In genomic region chr1:177443724-177444482, GRCm38 (mm10) we compare ENCODE assay signal across 8 mouse cellular contexts. TPM values are rescaled to one million over a fixed set of nuclear protein-coding genes. Genes with fewer than 3 reads are reported as not detected.
DNase-seq lines count a peak whose midpoint lies in the region; ATAC-seq and TF ChIP-seq lines count a peak whose summit lies in the region.

No protein-coding gene starts in this region.

- H3K27me3 ChIP-seq in spleen, adult 2 months (ENCODE audit: control insufficient read depth, insufficient read depth, low read length) = no peaks in the 10 kb centered on the region
- H3K27me3 ChIP-seq in limb, embryonic 11.5 days (ENCODE audit: control insufficient read depth, insufficient read depth, low read length) = no peaks in the 10 kb centered on the region
- no peaks in the 10 kb centered on the region for H3K27me3 ChIP-seq in stomach, embryonic 14.5 days (ENCODE audit: control insufficient read depth, insufficient read depth, low read length)

- peaks cover 9% of the 10 kb centered on the region for H3K4me1 ChIP-seq in spleen, adult 2 months (ENCODE audit: control insufficient read depth, insufficient read depth, insufficient read length)
- H3K4me1 ChIP-seq in limb, embryonic 11.5 days (ENCODE audit: control insufficient read depth, insufficient read depth, low read length) = peaks cover 25% of the 10 kb centered on the region
- peaks cover 15% of the 10 kb centered on the region for H3K4me1 ChIP-seq in stomach, embryonic 14.5 days (ENCODE audit: control insufficient read depth, insufficient read depth, low read length)

- H3K27ac ChIP-seq in spleen, adult 2 months (ENCODE audit: insufficient read depth, low read length) = peak overlapping the region; percentile 84
- H3K27ac ChIP-seq in limb, embryonic 11.5 days (replicated peaks; ENCODE audit: low read depth, low read length) = no peak overlapping the region
- H3K27ac ChIP-seq in stomach, embryonic 14.5 days (ENCODE audit: low read length) = peak overlapping the region; percentile 2; the same call in 1 of the 2 replicates

- peaks cover 9% of the 10 kb centered on the region for H3K36me3 ChIP-seq in spleen, adult 2 months (ENCODE audit: control insufficient read depth, insufficient read depth, low read length)
- H3K36me3 ChIP-seq in limb, embryonic 11.5 days (ENCODE audit: control insufficient read depth, insufficient read depth, low read length) = peaks cover 6% of the 10 kb centered on the region
- H3K36me3 ChIP-seq in stomach, embryonic 14.5 days (ENCODE audit: control insufficient read depth, insufficient read depth, low read length) = peaks cover 14% of the 10 kb centered on the region

- H3K9ac ChIP-seq in limb, embryonic 11.5 days (ENCODE audit: low read length) = peak overlapping the region; percentile 89
- 0 out of 2 replicates have a peak overlapping the region, but pooled peaks have one; percentile 87 for H3K9ac ChIP-seq in stomach, embryonic 14.5 days (replicated peaks; ENCODE audit: low read depth, low read length)

- no peaks in the 10 kb centered on the region for H3K9me3 ChIP-seq in limb, embryonic 11.5 days (ENCODE audit: control insufficient read depth, low read length)
- H3K9me3 ChIP-seq in stomach, embryonic 14.5 days (ENCODE audit: control insufficient read depth, low read depth, low read length) = no peaks in the 10 kb centered on the region

- DNase-seq in cerebellum, adult 11 months = peak; percentile 21
- no peak for DNase-seq in cerebellum, adult 18-20 months
- no peak for DNase-seq in spleen, adult 2 months (ENCODE audit: low read depth in 1 of 2, low spot score in 2 of 2)
- no peak for DNase-seq in spleen, postnatal 10 days (ENCODE audit: low spot score in 2 of 2)
- no peak for DNase-seq in limb, embryonic 11.5 days (ENCODE audit: low spot score)
- DNase-seq in left cerebral cortex, postnatal 36 days (ENCODE audit: low spot score in 2 of 2) = no peak
- no peak for DNase-seq in cerebellum, postnatal 36 days

- H3K4me3 ChIP-seq in spleen, adult 2 months (ENCODE audit: extremely low read depth, insufficient read depth, insufficient read length) = peak overlapping the region; percentile 71
- peak overlapping the region; percentile 73 for H3K4me3 ChIP-seq in limb, embryonic 11.5 days (ENCODE audit: low read depth, low read length)
- H3K4me3 ChIP-seq in stomach, embryonic 14.5 days (ENCODE audit: low read depth, low read length) = peak overlapping the region; percentile 70

- intact Hi-C loops in left cerebral cortex, postnatal 36 days (cut with DNase I) = loop anchor here (5.0 to 10.0 kb wide), 4 partner anchors 187 to 559 kb away; partner anchors contain the start of gene Akt3

- WGBS in spleen, adult 2 months = 26% methylated on average over 9 of the region's 9 CpGs
- 48% methylated on average over 9 of the region's 9 CpGs for WGBS in limb, embryonic 11.5 days
- 22% methylated on average over 9 of the region's 9 CpGs for WGBS in stomach, embryonic 14.5 days

- no peak for TF ChIP-seq POLR2A in spleen, adult 2 months (IDR thresholded peaks at IDR 0.05; ENCODE audit: low read depth, low read length)

- H3K4me2 ChIP-seq in limb, embryonic 11.5 days (ENCODE audit: low read depth, severe bottlenecking) = peak overlapping the region; percentile 84
- peak overlapping the region; percentile 89 for H3K4me2 ChIP-seq in stomach, embryonic 14.5 days (replicated peaks; ENCODE audit: low read depth, low read length)

- no peak for ATAC-seq in limb, embryonic 11.5 days (ENCODE audit: insufficient number of reproducible peaks, low FRiP score, low TSS enrichment, low read depth)
- no peak for ATAC-seq in stomach, embryonic 14.5 days (ENCODE audit: insufficient number of reproducible peaks, insufficient read depth, low FRiP score, low read depth)

- TF ChIP-seq CTCF in spleen, adult 2 months (IDR thresholded peaks at IDR 0.05; ENCODE audit: extremely low read depth, insufficient read depth, insufficient read length, insufficient replicate concordance) = no peak

RNA-seq across cellular contexts. Expression of gene Zbtb18, which starts 1.8 kb away (rescaled TPM):
- 18.1 and 19.9 TPM in 2 replicates for polyA plus RNA-seq in spleen, adult 2 months (2012; rRNA removed)
- polyA plus RNA-seq in limb, embryonic 11.5 days (2014; fragmentation: Nextera tagmentation; extraction: Ambion mirVana) = 1.6 and 2.0 TPM in 2 replicates
- 3.2 and 6.6 TPM in 2 replicates for polyA plus RNA-seq in stomach, embryonic 14.5 days (2014; fragmentation: Nextera tagmentation; extraction: Ambion mirVana)
- total RNA-seq in left cerebral cortex, postnatal 36 days (2021) = 100 to 1,000 TPM; 354 to 392 TPM
